Mouse (Mus musculus): ENCODE results near the gene Zdhhc11. TPM values are rescaled to one million over a fixed set of nuclear protein-coding genes. Genes with fewer than 3 reads are reported as not detected.
"Not testable (repeated sequence)": the region's sequence is repeated elsewhere in the genome, so short reads cannot be mapped to it uniquely, and the experiment has no call there.

Gene Zdhhc11
- polyA plus RNA-seq, 1 experiment from 2014 or later = not detected

DNA sequence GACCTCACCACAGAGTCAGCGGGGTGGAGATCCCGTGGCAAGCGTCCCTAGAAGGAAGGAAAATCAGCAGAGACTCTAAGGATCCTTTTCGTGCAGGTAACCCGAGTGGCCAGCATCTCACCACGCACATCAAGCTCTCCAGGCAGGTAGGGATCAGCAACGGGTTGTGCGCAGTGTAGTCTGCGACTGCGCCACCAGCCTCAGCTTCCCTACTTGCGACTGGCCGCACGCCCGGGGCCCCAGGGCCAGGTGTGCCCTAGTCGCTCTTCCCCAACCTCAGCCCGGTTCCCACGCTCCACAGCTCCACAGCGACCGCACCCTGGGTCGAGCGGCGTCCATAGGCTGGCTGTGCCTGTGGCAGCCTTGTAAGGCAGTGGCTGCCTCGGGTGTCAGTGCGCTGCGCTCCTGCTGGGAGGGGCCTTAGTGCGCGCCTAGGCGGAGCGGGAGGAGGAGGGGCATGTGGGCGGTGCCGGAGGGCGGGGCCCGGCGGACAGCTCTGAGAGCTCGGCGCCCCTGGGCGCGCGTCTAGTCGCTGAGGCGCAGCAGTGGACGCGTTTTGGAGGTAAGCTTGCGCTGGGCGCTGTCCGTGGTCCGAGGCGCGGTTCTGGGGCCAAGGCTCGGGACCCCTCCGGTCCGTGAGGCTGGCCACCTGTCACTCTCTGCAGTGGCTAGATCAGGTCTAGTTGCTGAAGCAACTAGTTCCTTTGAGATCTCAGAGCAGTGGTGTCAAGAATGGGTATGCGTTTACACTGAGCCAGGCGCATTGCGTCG is 45.5 kb downstream of the Zdhhc11 start, which contains the start of gene Tppp:
Tppp (plus strand) TSS at position 460 of the 771 bp plus-strand sequence.
- no peak for TF ChIP-seq CTCF (IDR thresholded peaks at IDR 0.05; ENCODE audit: low read depth)
- peaks cover 29% of the 10 kb centered on the region for H3K27me3 ChIP-seq (ENCODE audit: insufficient read depth, low read length)
- no peaks in the 10 kb centered on the region for H3K4me1 ChIP-seq (ENCODE audit: insufficient read depth)
- DNase-seq (peak; percentile 93), ATAC-seq (ENCODE audit: insufficient read depth) (peak; percentile 98)
- under 1% methylated on average over 55 of the region's 56 CpGs for WGBS
- H3K36me3 ChIP-seq (ENCODE audit: insufficient read depth) = no peaks in the 10 kb centered on the region
- H3K27ac ChIP-seq (ENCODE audit: low read depth) = no peak within 1 kb of the TSS
- peak within 1 kb of the TSS; percentile 41 for H3K9ac ChIP-seq
- no peaks in the 10 kb centered on the region for H3K9me3 ChIP-seq (ENCODE audit: low read depth, low read length)
- peak within 1 kb of the TSS; percentile 48 for H3K4me3 ChIP-seq (ENCODE audit: low read depth, low read length)
- H3K4me2 ChIP-seq = peak within 1 kb of the TSS; percentile 99

- DNase-seq (peak; percentile 78), ATAC-seq (ENCODE audit: insufficient read depth) (peak; percentile 23; the same call in 1 of the 2 replicates)
- Histone ChIP-seq H3K4me3 (ENCODE audit: low read depth, low read length) (peak overlapping the region; percentile 48), H3K27me3 (ENCODE audit: insufficient read depth, low read length) (peaks cover 32% of the 10 kb centered on the region), H3K4me2 (peak overlapping the region; percentile 99), H3K9me3 (ENCODE audit: low read depth, low read length) (no peaks in the 10 kb centered on the region), H3K4me1 (ENCODE audit: insufficient read depth) (no peaks in the 10 kb centered on the region), H3K36me3 (ENCODE audit: insufficient read depth) (no peaks in the 10 kb centered on the region), H3K27ac (ENCODE audit: low read depth) (no peak overlapping the region), H3K9ac (peak overlapping the region; percentile 41)
- no peak for TF ChIP-seq CTCF (IDR thresholded peaks at IDR 0.05; ENCODE audit: low read depth)
- WGBS = 1% methylated on average over 55 of the region's 55 CpGs
These were observed 46.4 kb downstream of the Zdhhc11 start for GRCm38 (mm10) chr13:74009791-74010614.

DNA sequence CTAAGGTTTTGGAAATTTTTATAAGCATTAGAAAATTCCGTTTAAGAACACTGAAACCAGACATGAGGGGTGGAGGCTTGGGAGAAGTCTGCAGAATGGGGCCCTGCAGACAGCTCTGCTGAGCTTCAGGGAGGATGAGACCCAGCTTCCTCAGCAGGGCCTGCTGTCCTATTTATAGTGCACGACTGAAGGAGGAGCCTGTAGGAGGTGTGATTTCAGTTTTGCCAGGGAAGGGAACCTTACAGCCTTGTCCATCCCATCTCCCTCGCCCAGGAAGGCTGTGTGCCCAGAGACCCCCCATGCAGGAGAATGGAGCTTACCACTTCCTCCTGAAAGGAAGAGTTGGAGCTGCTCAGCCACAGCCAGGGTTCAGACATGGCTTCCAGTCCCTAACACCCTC is 47.0 kb downstream of the Zdhhc11 start:
- no peak for ATAC-seq (ENCODE audit: insufficient read depth)
- Histone ChIP-seq H3K9ac (no peak overlapping the region), H3K27me3 (ENCODE audit: insufficient read depth, low read length) (peaks cover 32% of the 10 kb centered on the region), H3K9me3 (ENCODE audit: low read depth, low read length) (no peaks in the 10 kb centered on the region), H3K27ac (ENCODE audit: low read depth) (no peak overlapping the region), H3K36me3 (ENCODE audit: insufficient read depth) (no peaks in the 10 kb centered on the region), H3K4me3 (ENCODE audit: low read depth, low read length) (peak overlapping the region; percentile 48), H3K4me2 (peak overlapping the region; percentile 99), H3K4me1 (ENCODE audit: insufficient read depth) (no peaks in the 10 kb centered on the region)
- no peak for TF ChIP-seq CTCF (IDR thresholded peaks at IDR 0.05; ENCODE audit: low read depth)
- 19% methylated on average over 3 of the region's 3 CpGs for WGBS
- no peak for DNase-seq

- ATAC-seq (ENCODE audit: insufficient read depth) (no peak), DNase-seq (peak; percentile 33)
- no peak overlapping the region for H3K27ac ChIP-seq (ENCODE audit: low read depth)
- H3K36me3 ChIP-seq (ENCODE audit: insufficient read depth) = no peaks in the 10 kb centered on the region
- no peak overlapping the region for H3K9ac ChIP-seq
- H3K4me1 ChIP-seq (ENCODE audit: insufficient read depth) = no peaks in the 10 kb centered on the region
- 69% methylated on average over 4 of the region's 4 CpGs for WGBS
- no peak for TF ChIP-seq CTCF (IDR thresholded peaks at IDR 0.05; ENCODE audit: low read depth)
- peaks cover 6% of the 10 kb centered on the region for H3K27me3 ChIP-seq (ENCODE audit: insufficient read depth, low read length)
- no peak overlapping the region for H3K4me3 ChIP-seq (ENCODE audit: low read depth, low read length)
- H3K9me3 ChIP-seq (ENCODE audit: low read depth, low read length) = no peaks in the 10 kb centered on the region
- H3K4me2 ChIP-seq = no peak overlapping the region
These were observed 52.3 kb downstream of the Zdhhc11 start for GRCm38 (mm10) chr13:74015908-74016307.

GRCm38 (mm10) chr13:74017426-74017825 is 53.8 kb downstream of the Zdhhc11 start:
- Histone ChIP-seq H3K9ac (no peak overlapping the region), H3K4me2 (no peak overlapping the region), H3K9me3 (ENCODE audit: low read depth, low read length) (no peaks in the 10 kb centered on the region), H3K36me3 (ENCODE audit: insufficient read depth) (no peaks in the 10 kb centered on the region), H3K4me3 (ENCODE audit: low read depth, low read length) (no peak overlapping the region), H3K27ac (ENCODE audit: low read depth) (no peak overlapping the region), H3K27me3 (ENCODE audit: insufficient read depth, low read length) (0 out of 2 replicates have a peak, but pooled peaks cover 3% of the 10 kb centered on the region), H3K4me1 (ENCODE audit: insufficient read depth) (no peaks in the 10 kb centered on the region)
- no peak for TF ChIP-seq CTCF (IDR thresholded peaks at IDR 0.05; ENCODE audit: low read depth)
- 73% methylated on average over 4 of the region's 4 CpGs for WGBS
- ATAC-seq (ENCODE audit: insufficient read depth) (no peak), DNase-seq (no peak)

DNA sequence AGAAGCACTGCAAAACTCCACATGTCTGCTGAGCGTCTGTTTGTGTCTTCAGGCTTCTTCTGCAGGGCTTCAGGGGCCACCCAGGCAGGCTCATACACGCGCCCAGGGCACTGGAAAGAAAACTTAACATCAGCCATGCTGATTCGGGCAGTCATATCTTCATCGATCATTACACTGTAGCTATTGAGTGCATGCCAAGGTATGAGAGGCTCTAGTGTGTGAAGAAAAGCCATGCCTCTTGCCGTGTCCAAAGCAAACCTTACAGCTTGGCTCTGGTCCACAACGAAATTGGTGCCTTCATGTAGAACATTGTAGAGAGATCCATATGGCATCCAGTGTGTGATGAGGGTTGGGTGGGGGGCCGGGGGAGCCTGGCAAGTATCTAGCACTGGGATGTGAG is 55.4 kb downstream of the Zdhhc11 start:
- H3K9ac ChIP-seq; ATAC-seq (ENCODE audit: insufficient read depth); H3K27ac ChIP-seq (ENCODE audit: low read depth); H3K36me3 ChIP-seq (ENCODE audit: insufficient read depth); H3K4me2 ChIP-seq; H3K27me3 ChIP-seq (ENCODE audit: insufficient read depth, low read length); H3K9me3 ChIP-seq (ENCODE audit: low read depth, low read length); H3K4me3 ChIP-seq (ENCODE audit: low read depth, low read length); DNase-seq; H3K4me1 ChIP-seq (ENCODE audit: insufficient read depth): not testable (repeated sequence)
- 78% methylated on average over 8 of the region's 8 CpGs for WGBS
